In the genomic region with DNA sequence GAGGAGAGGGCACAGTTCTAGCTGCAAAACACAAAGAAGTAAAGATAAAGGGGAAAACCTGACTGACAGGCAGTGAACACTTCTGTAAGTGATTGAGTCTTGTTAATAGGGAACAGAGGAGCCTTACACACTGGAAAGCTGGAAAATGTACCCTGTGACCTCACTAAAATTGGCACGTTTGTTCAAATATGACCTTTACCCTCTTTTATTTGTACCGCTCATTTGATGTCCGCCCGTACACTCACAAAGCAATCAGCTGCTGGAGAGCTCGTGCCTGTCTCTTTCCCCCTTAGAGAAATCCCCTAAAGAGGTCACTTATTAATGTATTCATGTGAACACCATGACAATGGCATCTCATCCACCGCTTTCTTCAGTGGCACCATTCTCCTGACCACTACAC, we compare ENCODE assay signal across 20 mouse cellular contexts.
A peak's percentile ranks its signal among the peaks of the same experiment; 100 is the strongest.
DNase-seq lines count a peak whose midpoint lies in the region; ATAC-seq and TF ChIP-seq lines count a peak whose summit lies in the region.
"Had no signal": no experiment of that assay in that cellular context is flagged by ENCODE, and none has a peak within 500 bp of the region (broad histone marks: within the 10 kb centered on the region; RNA-seq: fewer than 3 reads in every experiment).

No protein-coding gene starts in this region.

- H3K9me3 ChIP-seq in forebrain, embryonic 14.5 days (replicated peaks; ENCODE audit: control insufficient read depth, low read length) = no peaks in the 10 kb centered on the region
- no peaks in the 10 kb centered on the region for H3K9me3 ChIP-seq in forebrain, embryonic 16.5 days (ENCODE audit: control insufficient read depth, low read length)
- H3K9me3 ChIP-seq in forebrain, postnatal 0 days (ENCODE audit: low read length) = no peaks in the 10 kb centered on the region
- no peaks in the 10 kb centered on the region for H3K9me3 ChIP-seq in midbrain, embryonic 12.5 days
- no peaks in the 10 kb centered on the region for H3K9me3 ChIP-seq in limb, embryonic 10.5 days (replicated peaks)
- H3K9me3 ChIP-seq: embryonic facial prominence, embryonic 13.5 days; heart, embryonic 12.5 days had no signal

- H3K36me3 ChIP-seq in forebrain, embryonic 14.5 days (ENCODE audit: control insufficient read depth, insufficient read depth, low read length) = no peaks in the 10 kb centered on the region
- no peaks in the 10 kb centered on the region for H3K36me3 ChIP-seq in forebrain, embryonic 16.5 days (ENCODE audit: control insufficient read depth, insufficient read depth)
- no peaks in the 10 kb centered on the region for H3K36me3 ChIP-seq in forebrain, postnatal 0 days (ENCODE audit: insufficient read depth)
- H3K36me3 ChIP-seq in midbrain, embryonic 12.5 days = no peaks in the 10 kb centered on the region
- no peaks in the 10 kb centered on the region for H3K36me3 ChIP-seq in limb, embryonic 10.5 days
- H3K36me3 ChIP-seq: embryonic facial prominence, embryonic 13.5 days; heart, embryonic 12.5 days had no signal

- peak; percentile 37 for ATAC-seq in forebrain, embryonic 14.5 days
- no peak for ATAC-seq in forebrain, embryonic 16.5 days
- 0 out of 2 replicates have a peak, but pooled peaks have one; percentile 27 for ATAC-seq in forebrain, postnatal 0 days
- peak; percentile 52; the same call in 1 of the 2 replicates for ATAC-seq in midbrain, embryonic 12.5 days (ENCODE audit: low FRiP score, low read depth)

- H3K4me1 ChIP-seq in forebrain, embryonic 14.5 days (ENCODE audit: control insufficient read depth, insufficient read depth, low read length) = no peaks in the 10 kb centered on the region
- H3K4me1 ChIP-seq in forebrain, embryonic 16.5 days (replicated peaks; ENCODE audit: control insufficient read depth, insufficient read depth, low read length) = peaks cover 7% of the 10 kb centered on the region; the same call in 1 of the 2 replicates
- H3K4me1 ChIP-seq in forebrain, postnatal 0 days (ENCODE audit: insufficient read depth) = no peaks in the 10 kb centered on the region
- H3K4me1 ChIP-seq in midbrain, embryonic 12.5 days = peaks cover 3% of the 10 kb centered on the region; the same call in 1 of the 2 replicates
- H3K4me1 ChIP-seq in limb, embryonic 10.5 days = peaks cover 11% of the 10 kb centered on the region
- H3K4me1 ChIP-seq: embryonic facial prominence, embryonic 13.5 days; heart, embryonic 12.5 days had no signal

- no peak overlapping the region for H3K27ac ChIP-seq in forebrain, embryonic 14.5 days (ENCODE audit: low read depth, low read length)
- no peak overlapping the region for H3K27ac ChIP-seq in forebrain, embryonic 16.5 days (ENCODE audit: low read length)
- H3K27ac ChIP-seq in forebrain, postnatal 0 days (ENCODE audit: low read depth, low read length) = no peak overlapping the region
- H3K27ac ChIP-seq in midbrain, embryonic 12.5 days (replicated peaks) = no peak overlapping the region
- H3K27ac ChIP-seq in limb, embryonic 10.5 days = no peak overlapping the region
- H3K27ac ChIP-seq: embryonic facial prominence, embryonic 13.5 days; stomach, postnatal 0 days had no signal

- H3K4me2 ChIP-seq in forebrain, embryonic 14.5 days (ENCODE audit: low read length) = no peak overlapping the region
- H3K4me2 ChIP-seq in forebrain, embryonic 16.5 days (ENCODE audit: low read length) = no peak overlapping the region
- no peak overlapping the region for H3K4me2 ChIP-seq in forebrain, postnatal 0 days (ENCODE audit: low read depth)
- H3K4me2 ChIP-seq in midbrain, embryonic 12.5 days (replicated peaks) = no peak overlapping the region
- H3K4me2 ChIP-seq: embryonic facial prominence, embryonic 13.5 days; heart, embryonic 12.5 days had no signal

- DNase-seq in forebrain, embryonic 14.5 days (ENCODE audit: low spot score) = peak; percentile 4
- DNase-seq in brain, embryonic 14.5 days (ENCODE audit: low read depth) = peak; percentile 38
- DNase-seq in forebrain, postnatal 0 days = no peak
- no peak for DNase-seq in limb, embryonic 10.5 days (ENCODE audit: low spot score)
- DNase-seq in heart, postnatal 36 days = no peak
- no peak for DNase-seq in right cerebral cortex, postnatal 14 days
- DNase-seq: adrenal gland, postnatal 25 days; cerebellum, postnatal 10 days; gastrocnemius, postnatal 10 days; kidney, adult 8-10 months; layer of hippocampus, postnatal 36 days; left cerebral cortex, postnatal 4 days; lung, adult 2 months; thymus, postnatal 25 days had no signal

- no peak overlapping the region for H3K9ac ChIP-seq in forebrain, embryonic 14.5 days (ENCODE audit: low read length)
- no peak overlapping the region for H3K9ac ChIP-seq in forebrain, embryonic 16.5 days (replicated peaks; ENCODE audit: low read depth, low read length)
- H3K9ac ChIP-seq in forebrain, postnatal 0 days = no peak overlapping the region
- H3K9ac ChIP-seq in midbrain, embryonic 12.5 days (replicated peaks) = no peak overlapping the region
- H3K9ac ChIP-seq: embryonic facial prominence, embryonic 13.5 days; heart, embryonic 12.5 days had no signal

- 41% methylated on average over 6 of the region's 6 CpGs for WGBS in forebrain, embryonic 14.5 days
- 34% methylated on average over 6 of the region's 6 CpGs for WGBS in forebrain, embryonic 16.5 days
- WGBS in forebrain, postnatal 0 days = 30% methylated on average over 6 of the region's 6 CpGs
- WGBS in midbrain, embryonic 12.5 days = 47% methylated on average over 6 of the region's 6 CpGs
- 31% methylated on average over 6 of the region's 6 CpGs for WGBS in limb, embryonic 10.5 days

- TF ChIP-seq POLR2A in brain, embryonic 14.5 days (IDR thresholded peaks at IDR 0.05; ENCODE audit: borderline replicate concordance, extremely low read depth, insufficient read depth, insufficient read length, poor library complexity, severe bottlenecking) = no peak

- intact Hi-C loops in heart, postnatal 36 days (cut with DNase I) = no loop called here

- no peak for TF ChIP-seq CTCF in brain, embryonic 14.5 days (IDR thresholded peaks at IDR 0.05; ENCODE audit: borderline replicate concordance, extremely low read depth, insufficient read depth, insufficient read length)
- TF ChIP-seq CTCF in forebrain, postnatal 0 days (IDR thresholded peaks at IDR 0.05; ENCODE audit: low read depth) = no peak

- H3K4me3 ChIP-seq in forebrain, embryonic 14.5 days (ENCODE audit: low read depth, low read length) = no peak overlapping the region
- no peak overlapping the region for H3K4me3 ChIP-seq in forebrain, embryonic 16.5 days (replicated peaks; ENCODE audit: low read length)
- no peak overlapping the region for H3K4me3 ChIP-seq in forebrain, postnatal 0 days (ENCODE audit: low read depth, low read length)
- no peak overlapping the region for H3K4me3 ChIP-seq in midbrain, embryonic 12.5 days
- no peak overlapping the region for H3K4me3 ChIP-seq in limb, embryonic 10.5 days
- H3K4me3 ChIP-seq: embryonic facial prominence, embryonic 13.5 days; heart, embryonic 12.5 days; myocyte had no signal

- no peaks in the 10 kb centered on the region for H3K27me3 ChIP-seq in forebrain, embryonic 14.5 days (replicated peaks; ENCODE audit: control insufficient read depth, insufficient read depth, low read length)
- no peaks in the 10 kb centered on the region for H3K27me3 ChIP-seq in forebrain, embryonic 16.5 days (replicated peaks; ENCODE audit: control insufficient read depth, insufficient read depth, low read length)
- H3K27me3 ChIP-seq in forebrain, postnatal 0 days (ENCODE audit: insufficient read depth, low read length) = no peaks in the 10 kb centered on the region
- no peaks in the 10 kb centered on the region for H3K27me3 ChIP-seq in midbrain, embryonic 12.5 days
- H3K27me3 ChIP-seq in limb, embryonic 10.5 days (ENCODE audit: low read depth, poor library complexity, severe bottlenecking) = no peaks in the 10 kb centered on the region
- H3K27me3 ChIP-seq: embryonic facial prominence, embryonic 13.5 days; heart, embryonic 12.5 days had no signal

Comparison
In these comparisons a context has a peak if more than half of its experiments do, and no peak if none do; other contexts are left out.
1. DNase-seq: peak in forebrain, embryonic 14.5 days (single experiment) and brain, embryonic 14.5 days (single experiment); none in forebrain, postnatal 0 days (single experiment), limb, embryonic 10.5 days (single experiment), heart, postnatal 36 days (0 of 2) and right cerebral cortex, postnatal 14 days (single experiment).